Mouse (Mus musculus) liver, postnatal 0 days (tissue): Measurements from ENCODE around the gene Emx1. TPM values are rescaled to one million over a fixed set of nuclear protein-coding genes. Genes with fewer than 3 reads are reported as not detected.
"Not testable (repeated sequence)": the region's sequence is repeated elsewhere in the genome, so short reads cannot be mapped to it uniquely, and the experiment has no call there.

ENCODE experiments used
- ATAC-seq: fragments of 200-750 bp; cut with Nextera tagmentation; 2 replicates; pipeline ENCODE4 v1.8.0; 2017; ENCODE audit warnings: mild to moderate bottlenecking, moderate library complexity
- DNase-seq: peaks from one replicate; pipeline ENCODE4 v3.0.0-alpha.2; 2016
- H3K27ac ChIP-seq: fragments of 300-500 bp; sonication (generic); 2 replicates; pipeline ENCODE4 v1.5.1; 2014; ENCODE audit warnings: antibody characterized with exemption, moderate library complexity, mild to moderate bottlenecking, low read depth
- H3K27me3 ChIP-seq: fragments of 300-500 bp; sonication (generic); 2 replicates; pipeline ENCODE4 v1.6.1; 2014; ENCODE audit warnings: low read length, control low read depth, mixed read lengths; ENCODE audit not compliant: insufficient read depth
- H3K36me3 ChIP-seq: fragments of 300-500 bp; sonication (generic); replicated peaks from 2 replicates; pipeline ENCODE4 v1.6.1; 2014; ENCODE audit warnings: mild to moderate bottlenecking, control low read depth, low read length, moderate library complexity, mixed read lengths; ENCODE audit not compliant: insufficient read depth
- H3K4me1 ChIP-seq: fragments of 300-500 bp; sonication (generic); 2 replicates; pipeline ENCODE4 v1.6.1; 2014; ENCODE audit warnings: antibody characterized with exemption, mild to moderate bottlenecking, control low read depth; ENCODE audit not compliant: insufficient read depth
- H3K4me2 ChIP-seq: fragments of 300-500 bp; sonication (generic); 2 replicates; pipeline ENCODE4 v1.6.1; 2014; ENCODE audit warnings: low read depth, mild to moderate bottlenecking, low read length, moderate library complexity, mixed read lengths
- H3K4me3 ChIP-seq: fragments of 300-500 bp; sonication (generic); 2 replicates; pipeline ENCODE4 v1.5.1; 2014; ENCODE audit warnings: low read depth, low read length
- H3K9ac ChIP-seq: fragments of 300-500 bp; sonication (generic); replicated peaks from 2 replicates; pipeline ENCODE4 v1.6.1; 2014; ENCODE audit warnings: mild to moderate bottlenecking, moderate library complexity
- H3K9me3 ChIP-seq: fragments of 300-500 bp; sonication (generic); 2 replicates; pipeline ENCODE4 v1.6.1; 2016; ENCODE audit warnings: mild to moderate bottlenecking, control low read depth, low read length, mixed read lengths
- CTCF ChIP-seq: sonication (generic); IDR thresholded peaks from 2 replicates; pipeline ENCODE4 v1.5.1; 2016; ENCODE audit warnings: antibody characterized with exemption, low read depth
- EP300 ChIP-seq: IDR thresholded peaks from 2 replicates; pipeline ENCODE4 v1.6.1; 2016; ENCODE audit warnings: antibody characterized with exemption, low read depth, mild to moderate bottlenecking
- WGBS: fragments of 180-500 bp; shearing (Covaris S2); extraction: QIAGEN DNeasy Blood & Tissue Kit; methylation state at CpG from one replicate; pipeline ENCODE4 v1.1.7; 2014; ENCODE audit not compliant: insufficient replicate concordance; 5-methylcytosine and 5-hydroxymethylcytosine counted together
- polyA plus RNA-seq: library from polyadenylated mRNA; unstranded; fragments of >200 nt; fragmentation: Nextera tagmentation; extraction: Ambion mirVana; gene quantifications from 2 replicates; pipeline ENCODE4 v1.2.1, GENCODE M21; 2015

Gene Emx1
- polyA plus RNA-seq: not detected in 2 replicates

DNA sequence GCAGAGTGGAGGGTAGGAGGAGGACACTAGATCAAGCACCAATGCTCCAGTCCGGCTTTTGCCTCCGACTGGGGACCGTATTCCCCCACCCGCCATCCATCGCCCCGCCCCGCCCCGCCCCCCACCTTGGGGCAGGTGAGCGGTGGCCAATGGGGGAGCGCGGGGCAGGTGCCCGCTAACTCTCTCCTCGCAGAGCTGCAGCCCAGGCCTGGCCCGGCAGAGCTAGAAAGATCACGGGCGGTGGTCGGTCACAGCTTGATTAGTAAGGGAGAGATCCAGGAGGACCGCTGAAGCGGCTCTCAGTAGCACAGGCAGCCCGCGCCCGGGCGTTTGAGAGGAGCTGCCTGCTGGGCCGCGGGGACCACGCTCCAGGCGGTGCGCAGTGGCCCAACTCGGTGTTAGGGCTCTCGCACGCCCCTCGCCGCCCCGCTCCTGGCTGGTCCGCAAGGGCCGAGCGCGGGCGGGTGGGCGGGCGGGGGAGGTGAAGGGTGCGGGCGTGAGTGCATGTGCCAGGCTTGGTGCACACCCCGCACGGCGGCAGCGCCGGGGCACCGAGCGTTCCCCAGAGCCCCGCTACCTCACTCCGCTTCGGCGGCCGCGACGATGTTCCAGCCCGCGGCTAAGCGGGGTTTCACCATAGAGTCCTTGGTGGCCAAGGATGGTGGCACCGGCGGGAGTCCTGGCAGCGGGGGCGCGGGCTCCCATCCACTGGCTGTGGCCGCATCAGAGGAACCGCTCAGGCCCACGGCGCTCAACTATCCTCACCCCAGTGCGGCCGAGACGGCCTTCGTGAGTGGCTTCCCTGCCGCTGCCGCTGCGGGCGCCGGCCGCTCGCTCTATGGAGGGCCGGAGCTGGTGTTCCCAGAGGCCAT, at the start of gene Emx1:
Gene Emx1, plus strand, starts transcription at position 99 of the 872 bp plus-strand sequence.
- no peak within 1 kb of the TSS for H3K9ac ChIP-seq
- TF ChIP-seq CTCF (no peak), EP300 (no peak)
- peaks cover 78% of the 10 kb centered on the region for H3K27me3 ChIP-seq
- WGBS: 1% methylated on average over 71 of the region's 81 CpGs
- H3K36me3 ChIP-seq: no peaks in the 10 kb centered on the region
- peaks cover 7% of the 10 kb centered on the region for H3K4me1 ChIP-seq
- H3K9me3 ChIP-seq: no peaks in the 10 kb centered on the region
- H3K4me2 ChIP-seq: peak within 1 kb of the TSS; percentile 53
- ATAC-seq (0 out of 2 replicates have a peak, but pooled peaks have one; percentile 25), DNase-seq (peak; percentile 45)
- H3K27ac ChIP-seq: no peak within 1 kb of the TSS
- peak within 1 kb of the TSS; percentile 25 for H3K4me3 ChIP-seq

DNA sequence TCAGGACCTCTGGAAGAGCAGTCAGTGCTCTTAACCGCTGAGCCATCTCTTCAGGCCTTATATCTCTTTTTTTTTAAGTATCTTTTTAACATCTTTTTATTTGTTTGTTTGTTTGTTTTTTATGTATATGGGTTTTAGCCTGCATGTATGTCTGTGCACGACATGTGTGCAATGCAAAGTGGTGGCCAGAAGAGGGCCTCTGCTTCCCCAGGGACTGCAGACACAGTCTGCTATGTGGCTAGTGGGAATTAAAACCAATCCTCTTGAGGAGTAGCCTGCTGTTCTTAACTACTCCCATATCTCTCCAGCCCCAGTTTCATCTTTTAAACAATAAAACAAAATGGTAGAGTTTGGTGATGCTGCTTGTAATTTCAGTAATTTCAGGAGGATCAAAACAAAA, 47.7 kb upstream of the Emx1 start:
- H3K36me3 ChIP-seq: no peaks in the 10 kb centered on the region
- H3K4me2 ChIP-seq: no peak overlapping the region
- WGBS: 84% methylated on average over 2 of the region's 2 CpGs
- H3K9ac ChIP-seq: no peak overlapping the region
- ATAC-seq: no peak
- TF ChIP-seq CTCF (no peak), EP300 (no peak)
- H3K9me3 ChIP-seq: no peaks in the 10 kb centered on the region
- H3K4me3 ChIP-seq: no peak overlapping the region
- H3K27ac ChIP-seq: no peak overlapping the region
- no peak for DNase-seq
- H3K4me1 ChIP-seq: no peaks in the 10 kb centered on the region; the same call in 1 of the 2 replicates
- no peaks in the 10 kb centered on the region for H3K27me3 ChIP-seq

DNA sequence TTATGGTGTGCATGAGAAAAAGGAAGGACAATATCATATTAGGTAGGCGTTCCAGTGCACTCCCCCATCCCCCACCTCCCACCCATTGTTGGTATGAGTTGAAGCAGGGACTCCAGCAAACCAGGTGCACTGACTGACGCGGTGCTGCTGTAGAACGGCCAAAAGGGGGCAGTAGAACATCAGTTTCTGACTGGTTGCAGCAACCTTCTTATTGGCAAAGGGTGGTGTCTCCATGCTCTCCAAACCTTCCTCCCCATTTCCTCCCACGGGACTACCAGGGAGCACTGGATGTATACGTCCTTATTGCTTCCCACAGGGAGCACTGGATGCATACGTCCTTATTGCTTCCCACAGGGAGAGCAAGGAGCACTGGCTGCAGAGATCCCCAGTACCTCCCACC, 46.2 kb upstream of the Emx1 start:
- H3K9ac ChIP-seq, H3K4me2 ChIP-seq, H3K4me1 ChIP-seq, H3K9me3 ChIP-seq, H3K4me3 ChIP-seq, H3K36me3 ChIP-seq, ATAC-seq, H3K27ac ChIP-seq, H3K27me3 ChIP-seq: not testable (repeated sequence)
- 4% methylated on average over 6 of the region's 7 CpGs for WGBS
- DNase-seq: peak; percentile 48
- peak; percentile 69 for TF ChIP-seq CTCF

DNA sequence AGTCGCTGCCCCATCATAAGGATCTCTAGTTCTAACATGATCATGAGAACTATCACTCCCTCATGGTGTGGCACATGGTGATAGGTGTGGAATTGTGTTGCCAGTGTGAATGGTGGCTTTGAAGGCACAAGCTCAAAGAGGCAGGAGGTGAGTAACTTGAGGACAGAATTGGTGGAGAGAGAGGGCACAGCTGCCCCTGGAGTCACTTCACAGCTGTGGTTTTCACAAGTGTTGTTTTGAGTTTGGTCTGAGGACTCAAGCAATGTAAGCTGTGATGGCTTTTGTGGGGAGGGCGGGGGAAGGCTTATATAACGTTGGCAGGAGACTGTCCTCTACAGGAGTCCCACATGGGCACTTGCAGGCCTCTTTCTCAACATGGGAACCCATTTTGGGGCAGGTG, 42.8 kb upstream of the Emx1 start:
- Histone ChIP-seq H3K36me3 (no peaks in the 10 kb centered on the region), H3K4me1 (no peaks in the 10 kb centered on the region), H3K4me3 (no peak overlapping the region), H3K9ac (no peak overlapping the region), H3K4me2 (no peak overlapping the region), H3K27ac (no peak overlapping the region), H3K9me3 (no peaks in the 10 kb centered on the region), H3K27me3 (0 out of 2 replicates have a peak, but pooled peaks cover 2% of the 10 kb centered on the region)
- TF ChIP-seq EP300: no peak
- no peak for TF ChIP-seq CTCF
- ATAC-seq: no peak
- DNase-seq: no peak
- 49% methylated on average over 3 of the region's 3 CpGs for WGBS

DNA sequence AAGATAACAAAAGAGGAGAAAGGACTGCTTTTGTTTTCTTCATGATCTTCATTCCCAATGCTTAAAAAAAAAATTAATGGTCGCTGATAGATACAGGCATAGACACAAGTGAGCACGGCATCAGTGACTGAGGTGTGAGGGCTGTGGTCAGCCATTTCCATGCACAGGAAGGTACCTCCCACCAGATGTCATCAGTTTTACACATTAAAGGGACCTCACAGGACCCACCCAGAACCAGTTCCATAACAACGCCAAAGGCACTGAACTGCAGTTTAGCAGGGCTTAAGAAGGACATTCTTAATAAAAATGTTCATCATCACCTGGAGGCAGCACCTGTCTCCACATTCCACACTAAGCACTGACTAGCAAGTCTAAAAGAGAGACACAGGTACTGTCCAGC, 39.6 kb upstream of the Emx1 start:
- H3K9me3 ChIP-seq: no peaks in the 10 kb centered on the region
- H3K4me3 ChIP-seq: no peak overlapping the region
- WGBS: 55% methylated on average over 3 of the region's 3 CpGs
- no peak overlapping the region for H3K27ac ChIP-seq
- H3K4me2 ChIP-seq: no peak overlapping the region
- H3K27me3 ChIP-seq: 0 out of 2 replicates have a peak, but pooled peaks cover 2% of the 10 kb centered on the region
- no peak overlapping the region for H3K9ac ChIP-seq
- no peaks in the 10 kb centered on the region for H3K4me1 ChIP-seq
- H3K36me3 ChIP-seq: no peaks in the 10 kb centered on the region
- TF ChIP-seq CTCF (no peak), EP300 (no peak)
- DNase-seq (no peak), ATAC-seq (no peak)

DNA sequence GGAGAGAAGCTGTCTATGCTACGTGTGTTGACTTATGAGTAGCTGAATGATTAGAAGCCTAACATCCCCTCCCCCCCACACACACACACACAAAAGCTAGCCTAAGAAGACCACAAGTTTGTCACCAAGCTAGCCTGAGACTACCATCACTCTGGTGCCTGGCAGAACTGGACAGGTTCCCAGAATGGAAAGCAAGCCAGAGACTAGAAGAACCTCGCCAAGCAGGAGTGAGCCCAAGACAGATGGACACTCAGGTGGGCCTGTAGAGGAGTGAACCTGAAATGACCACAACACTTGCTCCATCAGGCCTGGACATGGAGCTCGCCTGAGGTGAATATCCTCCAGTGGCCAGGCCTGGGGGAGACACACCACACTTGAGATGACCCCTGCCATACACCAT, 36.9 kb upstream of the Emx1 start:
- H3K4me3 ChIP-seq: no peak overlapping the region
- TF ChIP-seq CTCF (no peak), EP300 (no peak)

More for the DNA sequence above, 36.9 kb upstream of the Emx1 start:
- Histone ChIP-seq H3K9me3 (no peaks in the 10 kb centered on the region), H3K4me2 (no peak overlapping the region), H3K27ac (no peak overlapping the region), H3K36me3 (no peaks in the 10 kb centered on the region), H3K9ac (no peak overlapping the region), H3K27me3 (peaks cover 10% of the 10 kb centered on the region; the same call in 1 of the 2 replicates), H3K4me1 (0 out of 2 replicates have a peak, but pooled peaks cover 5% of the 10 kb centered on the region)
- 62% methylated on average over 3 of the region's 3 CpGs for WGBS
- ATAC-seq (no peak), DNase-seq (no peak)
